Mouse (Mus musculus) layer of hippocampus, adult 2 months (tissue): ENCODE data around the gene Gm10112. TPM values are rescaled to one million over a fixed set of nuclear protein-coding genes. Genes with fewer than 3 reads are reported as not detected.

ENCODE experiments used
- DNase-seq, 2 experiments: peaks; one replicate each; pipeline ENCODE4 v3.0.0; 2022; ENCODE audit warnings: low spot score in 2 of 2
- H3K27ac ChIP-seq: fragments of 200-600 bp; 2 replicates; pipeline ENCODE4 v1.8.1; 2022
- H3K4me3 ChIP-seq: fragments of 200-600 bp; 2 replicates; pipeline ENCODE4 v1.8.1; 2022; ENCODE audit warnings: mild to moderate bottlenecking
- CTCF ChIP-seq: fragments of 200-600 bp; conservative IDR thresholded peaks from 2 replicates; pipeline ENCODE4 v1.8.1; 2022; ENCODE audit warnings: antibody characterized with exemption, mild to moderate bottlenecking, moderate library complexity
- long read RNA-seq, 2 experiments: library from polyadenylated mRNA; stranded (forward); transcript quantifications; one replicate each; pipeline ENCODE4 v2.0.0; 2021; ENCODE audit warnings: borderline mapping rate in 2 of 2
- total RNA-seq, 2 experiments: library from RNA; stranded (reverse); gene quantifications; 2 replicates each; pipeline ENCODE4 v1.2.3; 2021

Gene Gm10112
- not detected for total RNA-seq
- long read RNA-seq, experiment 1 = 0 reads
- long read RNA-seq, experiment 2 = 0 reads

DNA sequence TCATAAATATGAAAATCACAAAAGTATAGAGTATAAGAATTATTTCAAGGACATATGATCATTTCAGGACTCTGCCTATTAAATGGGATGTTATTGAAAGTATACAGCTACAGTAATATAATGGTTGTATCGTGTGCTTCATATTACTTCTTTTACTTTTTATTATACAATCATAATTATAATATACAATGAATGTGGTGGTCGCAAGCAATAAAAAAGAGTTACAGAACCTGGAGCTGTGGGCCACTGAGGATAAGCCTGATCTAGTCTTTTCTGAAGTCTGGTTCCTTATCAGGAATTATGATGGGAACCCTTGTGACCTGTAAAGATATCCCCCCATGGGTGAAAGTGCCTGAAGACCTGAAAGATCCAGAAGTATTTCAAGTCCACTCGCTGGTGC, at the start of gene Gm10112:
Gene Gm10112, plus strand, starts transcription at position 301 of the 400 bp plus-strand sequence.
- Histone ChIP-seq H3K4me3 (no peak within 1 kb of the TSS), H3K27ac (no peak within 1 kb of the TSS)
- no peak for DNase-seq
- TF ChIP-seq CTCF = no peak

GRCm38 (mm10) chrX:111189574-111189973, 21.4 kb downstream of the Gm10112 start:
- no peak overlapping the region for H3K27ac ChIP-seq
- H3K4me3 ChIP-seq = no peak overlapping the region
- DNase-seq = no peak
- peak; percentile 48 for TF ChIP-seq CTCF

- Histone ChIP-seq H3K4me3 (no peak overlapping the region), H3K27ac (no peak overlapping the region)
- peak; percentile 82 for TF ChIP-seq CTCF
- DNase-seq = peak in 1 of 2 experiments; percentile 11
Measured at GRCm38 (mm10) chrX:111196376-111196775, 28.2 kb downstream of the Gm10112 start.

- peak; percentile 87 for TF ChIP-seq CTCF
- peak; percentile 23 to 60 for DNase-seq
- Histone ChIP-seq H3K4me3 (no peak overlapping the region), H3K27ac (no peak overlapping the region)
Measured at GRCm38 (mm10) chrX:111210225-111210624, 42.1 kb downstream of the Gm10112 start.

Other genes with a start within 250 kb of the Gm10112 start
- gene Cylc1, start 57.9 kb upstream of the Gm10112 start, total RNA-seq = not detected